Mouse (Mus musculus) E14TG2a.4 (cell line): ENCODE data around the gene Rcan1.

ENCODE experiments used
- H3K27me3 ChIP-seq: 2 replicates; pipeline ENCODE4 v1.6.1; 2014; ENCODE audit warnings: low read length, control low read depth; ENCODE audit not compliant: insufficient read depth
- H3K36me3 ChIP-seq: 2 replicates; pipeline ENCODE4 v1.6.1; 2014; ENCODE audit warnings: low read length, control low read depth; ENCODE audit not compliant: insufficient read depth
- H3K4me1 ChIP-seq: replicated peaks from 2 replicates; pipeline ENCODE4 v1.6.1; 2014; ENCODE audit warnings: low read depth, low read length, control low read depth
- H3K4me3 ChIP-seq: replicated peaks from 2 replicates; pipeline ENCODE4 v1.5.1; 2014; ENCODE audit warnings: mild to moderate bottlenecking, low read length
- H3K9me3 ChIP-seq: 2 replicates; pipeline ENCODE4 v1.6.1; 2014; ENCODE audit warnings: low read length, control low read depth
- CTCF ChIP-seq: conservative IDR thresholded peaks from 2 replicates; pipeline ENCODE4 v1.5.1; 2014; ENCODE audit warnings: low read length
- NANOG ChIP-seq: IDR thresholded peaks from 2 replicates; pipeline ENCODE4 v1.6.1; 2014; ENCODE audit warnings: borderline replicate concordance, low read length, mixed read lengths
- POU5F1 ChIP-seq: IDR thresholded peaks from 2 replicates; pipeline ENCODE4 v1.6.1; 2014; ENCODE audit warnings: low read length, borderline replicate concordance

Rcan1 gene

DNA sequence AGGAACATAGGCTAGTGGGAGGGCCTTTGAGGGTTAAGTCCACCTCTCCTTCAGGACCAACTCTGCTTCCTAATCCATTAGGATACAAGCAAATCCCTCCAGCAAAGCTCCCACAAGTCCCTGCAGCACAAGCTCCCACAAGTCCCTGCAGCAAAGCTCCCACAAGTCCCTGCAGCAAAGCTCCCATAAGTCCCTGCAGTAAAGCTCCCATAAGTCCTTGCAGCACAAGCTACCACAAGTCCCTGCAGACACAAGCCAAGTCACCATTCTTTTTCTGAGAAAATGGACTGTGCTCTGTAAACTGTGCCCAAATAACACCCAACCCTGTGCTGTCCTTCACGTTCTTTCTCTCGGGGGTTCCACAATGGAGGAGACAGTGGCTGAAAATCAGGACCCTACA is 66.5 kb downstream of the Rcan1 start:
- Histone ChIP-seq H3K36me3 (no peaks in the 10 kb centered on the region), H3K27me3 (peaks cover 10% of the 10 kb centered on the region; the same call in 1 of the 2 replicates), H3K9me3 (peaks cover 4% of the 10 kb centered on the region; the same call in 1 of the 2 replicates), H3K4me3 (no peak overlapping the region), H3K4me1 (peaks cover 42% of the 10 kb centered on the region)
- TF ChIP-seq POU5F1 (no peak), NANOG (no peak)

DNA sequence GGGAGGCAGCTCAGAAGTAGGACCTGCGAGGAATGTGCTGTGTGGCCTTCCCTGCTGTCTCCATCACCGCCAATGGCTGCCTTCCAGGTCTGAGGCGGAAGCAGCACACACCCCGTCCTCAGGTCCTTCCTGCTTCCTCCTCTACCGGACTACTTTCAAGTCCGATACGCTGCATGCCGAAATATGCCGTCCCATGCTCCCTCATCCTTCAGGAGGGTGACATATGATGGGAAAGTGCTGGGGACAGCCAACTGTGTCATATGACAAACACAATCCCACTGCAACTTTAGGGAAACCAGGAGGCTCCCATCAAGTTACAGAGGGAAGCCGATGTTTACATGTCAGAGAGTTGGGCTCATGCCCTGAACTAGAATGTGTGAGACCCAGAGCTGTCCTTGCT is 67.6 kb downstream of the Rcan1 start:
- Histone ChIP-seq H3K4me3 (no peak overlapping the region), H3K36me3 (no peaks in the 10 kb centered on the region), H3K27me3 (peaks cover 10% of the 10 kb centered on the region; the same call in 1 of the 2 replicates), H3K4me1 (peaks cover 47% of the 10 kb centered on the region), H3K9me3 (peaks cover 11% of the 10 kb centered on the region)
- TF ChIP-seq POU5F1: no peak
- TF ChIP-seq NANOG: no peak
- no peak for TF ChIP-seq CTCF

- Histone ChIP-seq H3K4me3 (0 out of 2 replicates have a peak overlapping the region, but pooled peaks have one; percentile 7), H3K4me1 (peaks cover 54% of the 10 kb centered on the region), H3K9me3 (peaks cover 11% of the 10 kb centered on the region), H3K36me3 (0 out of 2 replicates have a peak, but pooled peaks cover 3% of the 10 kb centered on the region), H3K27me3 (peaks cover 10% of the 10 kb centered on the region; the same call in 1 of the 2 replicates)
- no peak for TF ChIP-seq NANOG
- no peak for TF ChIP-seq CTCF
- TF ChIP-seq POU5F1: no peak
Observed at GRCm38 (mm10) chr16:92402216-92402615, 68.5 kb downstream of the Rcan1 start.

DNA sequence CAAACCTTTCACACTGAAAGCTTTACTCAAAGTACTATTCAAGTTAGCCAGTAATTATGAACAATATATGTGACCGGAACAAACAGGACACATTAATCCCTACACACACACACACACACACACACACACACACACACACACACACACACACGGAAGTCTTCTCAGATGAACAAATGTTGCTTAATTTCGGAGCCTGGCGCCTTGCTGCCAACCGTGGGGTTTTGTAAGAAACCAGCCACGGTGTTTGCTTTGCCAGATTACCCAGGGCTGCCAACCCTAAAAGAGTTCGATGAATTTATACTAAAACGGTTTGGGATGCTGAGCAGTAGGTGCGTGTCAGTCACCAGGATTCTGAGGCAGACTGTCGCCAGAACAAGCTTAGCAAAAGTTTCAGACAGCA is 69.5 kb downstream of the Rcan1 start:
- H3K27me3 ChIP-seq: peaks cover 10% of the 10 kb centered on the region; the same call in 1 of the 2 replicates
- no peak overlapping the region for H3K4me3 ChIP-seq
- peaks cover 13% of the 10 kb centered on the region for H3K36me3 ChIP-seq
- peaks cover 54% of the 10 kb centered on the region for H3K4me1 ChIP-seq
- TF ChIP-seq NANOG: no peak
- no peak for TF ChIP-seq POU5F1
- TF ChIP-seq CTCF: no peak
- H3K9me3 ChIP-seq: peaks cover 11% of the 10 kb centered on the region

GRCm38 (mm10) chr16:92399490-92400458 is 70.9 kb downstream of the Rcan1 start:
- Histone ChIP-seq H3K9me3 (peaks cover 11% of the 10 kb centered on the region), H3K27me3 (peaks cover 10% of the 10 kb centered on the region; the same call in 1 of the 2 replicates), H3K4me1 (peaks cover 64% of the 10 kb centered on the region), H3K36me3 (peaks cover 27% of the 10 kb centered on the region), H3K4me3 (peak overlapping the region; percentile 62)
- TF ChIP-seq POU5F1: no peak
- TF ChIP-seq NANOG: no peak
- no peak for TF ChIP-seq CTCF

GRCm38 (mm10) chr16:92398574-92399118 is 72.0 kb downstream of the Rcan1 start:
- H3K36me3 ChIP-seq: peaks cover 33% of the 10 kb centered on the region

DNA sequence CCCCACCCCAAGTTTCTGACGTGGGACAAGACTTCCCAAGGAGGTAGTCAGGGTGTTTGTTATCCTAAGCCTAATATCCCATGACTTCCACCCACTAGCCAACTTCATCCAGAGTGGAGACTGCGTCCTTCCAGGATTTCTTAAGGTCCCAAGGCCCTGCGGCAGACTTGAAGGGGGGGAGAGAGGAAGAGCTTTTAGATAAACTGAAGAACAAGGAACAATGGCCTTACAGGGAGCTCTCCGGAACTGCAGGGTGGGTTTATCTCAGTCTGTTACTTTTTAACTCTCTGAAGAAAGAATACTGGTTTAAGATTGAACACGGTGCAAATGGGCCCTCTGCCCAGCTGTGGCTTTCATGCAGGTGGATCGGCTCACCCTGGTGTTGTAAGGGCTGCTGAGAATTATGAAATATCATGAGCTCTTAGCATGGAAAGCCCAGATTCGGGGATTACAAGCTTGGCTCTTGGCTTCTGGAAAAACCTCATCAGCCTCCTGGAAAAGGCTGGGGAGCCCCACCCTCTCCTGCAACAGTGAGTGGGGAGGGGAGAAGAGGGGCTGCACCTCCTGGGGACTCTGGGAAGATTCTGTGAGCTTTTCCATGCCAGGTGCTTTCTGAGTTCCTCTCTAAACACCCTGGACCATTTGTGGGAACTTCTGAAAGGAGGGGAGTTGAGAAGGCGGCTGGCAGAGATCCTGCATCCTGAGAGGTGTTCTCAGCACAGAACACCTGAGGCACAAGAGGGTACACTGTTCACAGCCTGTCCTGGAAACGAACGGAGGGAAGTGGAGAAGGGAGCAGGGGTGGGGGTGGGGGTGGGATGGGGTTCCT is 72.7 kb downstream of the Rcan1 start:
- Histone ChIP-seq H3K36me3 (peaks cover 40% of the 10 kb centered on the region), H3K4me3 (no peak overlapping the region), H3K9me3 (peaks cover 11% of the 10 kb centered on the region), H3K27me3 (peaks cover 10% of the 10 kb centered on the region; the same call in 1 of the 2 replicates), H3K4me1 (peaks cover 73% of the 10 kb centered on the region)
- TF ChIP-seq NANOG: no peak
- TF ChIP-seq POU5F1: no peak
- TF ChIP-seq CTCF: no peak

More at GRCm38 (mm10) chr16:92398574-92399118, 72.0 kb downstream of the Rcan1 start:
- Histone ChIP-seq H3K9me3 (peaks cover 11% of the 10 kb centered on the region), H3K27me3 (peaks cover 10% of the 10 kb centered on the region; the same call in 1 of the 2 replicates), H3K4me1 (peaks cover 75% of the 10 kb centered on the region), H3K4me3 (no peak overlapping the region)
- TF ChIP-seq CTCF (no peak), NANOG (no peak), POU5F1 (no peak)

GRCm38 (mm10) chr16:92393732-92394131 is 76.9 kb downstream of the Rcan1 start:
- Histone ChIP-seq H3K9me3 (peaks cover 3% of the 10 kb centered on the region; the same call in 1 of the 2 replicates), H3K4me1 (peaks cover 56% of the 10 kb centered on the region), H3K27me3 (no peaks in the 10 kb centered on the region; the same call in 1 of the 2 replicates), H3K4me3 (no peak overlapping the region), H3K36me3 (peaks cover 59% of the 10 kb centered on the region)
- TF ChIP-seq CTCF (peak; percentile 26; the same call in 1 of the 2 replicates), NANOG (no peak), POU5F1 (no peak)
